Mouse (Mus musculus): ENCODE results near the gene Tspo2. TPM values are rescaled to one million over a fixed set of nuclear protein-coding genes. Genes with fewer than 3 reads are reported as not detected.
"Not testable (repeated sequence)": the region's sequence is repeated elsewhere in the genome, so short reads cannot be mapped to it uniquely, and the experiment has no call there.

The Tspo2 gene
- total RNA-seq (2014; fragmentation: Nextera tagmentation), result 0.26 and 2.5 TPM in 2 replicates
- total RNA-seq (2017), result 0.17 and 0.62 TPM in 2 replicates

DNA sequence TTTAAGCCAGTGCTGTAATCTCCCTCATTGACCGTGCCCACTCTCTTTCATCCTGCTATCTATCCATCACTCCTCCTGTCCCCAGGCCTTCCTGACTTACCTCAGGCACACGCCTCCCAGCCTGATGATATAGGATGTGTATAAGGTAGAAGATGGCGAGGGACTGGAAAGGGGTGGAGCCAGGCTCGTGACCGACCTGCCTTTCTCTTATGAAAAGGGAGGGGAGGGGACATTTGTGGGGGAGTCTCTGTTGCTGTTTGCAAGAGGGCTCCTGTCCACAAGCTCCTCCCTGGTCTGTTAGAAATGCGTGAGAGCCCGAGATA, at the start of gene Tspo2:
TSS of gene Tspo2 (minus strand) at position 170 of the 323 bp plus-strand sequence.
- ATAC-seq (replicated peaks; ENCODE audit: poor library complexity, severe bottlenecking), result no peak

DNA sequence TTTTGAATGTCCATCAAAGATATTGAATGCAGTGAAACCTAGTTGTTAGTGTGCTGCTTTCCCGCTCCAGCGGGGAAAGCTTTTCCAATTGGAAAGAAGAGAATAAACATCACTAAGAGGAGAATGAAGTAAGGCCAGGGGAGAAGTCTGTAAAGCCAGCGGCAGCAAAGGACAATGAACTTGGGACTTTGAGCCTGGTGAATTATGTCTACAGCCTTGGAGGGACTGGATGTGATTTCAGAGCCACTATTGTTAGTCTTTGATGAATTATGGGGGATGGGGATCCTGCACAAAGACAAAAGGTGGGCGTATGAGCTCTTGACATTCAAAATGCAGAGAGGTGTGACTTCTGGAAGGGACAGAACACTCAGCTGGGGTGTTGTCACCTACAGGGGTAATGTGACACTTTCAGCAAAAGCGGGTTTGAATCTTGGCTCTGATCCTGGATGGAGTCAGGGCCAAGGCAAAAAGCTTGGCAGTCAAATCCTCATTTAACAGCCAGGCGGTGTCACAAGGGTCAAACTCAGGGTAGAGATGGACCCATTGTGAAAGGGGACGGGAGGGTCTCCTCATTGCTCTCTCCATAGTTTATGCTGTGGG, 49.6 kb upstream of the Tspo2 start:
- no peak for ATAC-seq (replicated peaks; ENCODE audit: poor library complexity, severe bottlenecking)

DNA sequence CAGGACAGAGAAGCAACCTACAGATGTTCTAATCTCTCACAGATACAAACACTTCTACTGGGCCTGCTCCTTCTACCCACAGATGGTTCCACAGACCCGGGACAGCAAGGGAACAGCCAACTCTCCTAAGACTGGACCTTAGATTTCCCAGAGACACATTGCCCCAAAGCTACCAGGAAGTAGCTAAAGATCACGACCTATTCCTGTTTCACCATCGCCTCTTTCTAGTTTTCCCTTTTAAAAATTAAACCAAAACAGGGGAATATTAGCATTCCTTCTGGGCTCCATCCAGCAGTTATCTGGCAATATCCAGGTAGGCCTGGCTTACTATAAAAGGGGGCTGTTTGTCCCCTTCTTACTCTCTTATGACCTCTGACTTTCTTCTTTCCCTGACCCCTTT, 46.7 kb upstream of the Tspo2 start:
- no peak for ATAC-seq (replicated peaks; ENCODE audit: poor library complexity, severe bottlenecking)

DNA sequence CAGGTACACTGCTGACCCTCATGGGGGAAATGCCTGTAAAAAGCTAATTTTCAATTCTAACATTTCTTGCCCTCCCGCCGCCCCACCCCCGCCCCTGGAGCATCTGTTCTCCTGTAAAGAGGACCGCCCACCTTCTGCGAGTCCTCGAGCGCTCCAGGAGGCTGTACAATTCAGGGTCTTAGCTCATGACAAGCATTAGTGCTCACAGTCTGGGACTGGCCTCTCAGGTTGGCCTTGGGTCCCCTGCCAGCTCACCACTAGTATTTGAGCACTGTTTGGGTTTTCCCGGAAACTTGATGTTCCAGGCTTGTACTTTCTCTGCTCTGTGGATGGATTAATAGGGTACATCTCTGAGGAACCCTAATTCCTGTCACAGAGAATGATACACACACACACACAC, 42.7 kb upstream of the Tspo2 start:
- no peak for ATAC-seq (replicated peaks; ENCODE audit: poor library complexity, severe bottlenecking)

DNA sequence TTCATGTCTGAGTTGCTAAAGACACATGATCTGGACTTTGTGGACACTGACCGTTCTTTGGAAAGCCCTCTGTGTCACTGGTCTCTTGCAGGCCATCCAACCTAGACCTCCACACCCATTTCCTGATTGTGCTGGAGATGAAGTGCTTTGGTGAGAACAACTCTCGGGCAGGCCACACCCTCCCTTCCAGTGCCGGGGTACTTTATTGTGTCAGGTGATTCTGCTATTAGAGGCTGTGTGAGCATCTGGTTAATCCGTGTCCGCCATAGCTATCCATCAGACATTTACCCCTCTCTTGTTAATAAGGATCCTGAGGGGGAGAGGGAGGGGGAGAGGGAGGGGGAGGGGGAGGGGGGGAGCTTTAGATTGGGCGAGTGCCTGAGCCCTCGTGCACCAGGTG, 42.3 kb upstream of the Tspo2 start:
- no peak for ATAC-seq (replicated peaks; ENCODE audit: poor library complexity, severe bottlenecking)

DNA sequence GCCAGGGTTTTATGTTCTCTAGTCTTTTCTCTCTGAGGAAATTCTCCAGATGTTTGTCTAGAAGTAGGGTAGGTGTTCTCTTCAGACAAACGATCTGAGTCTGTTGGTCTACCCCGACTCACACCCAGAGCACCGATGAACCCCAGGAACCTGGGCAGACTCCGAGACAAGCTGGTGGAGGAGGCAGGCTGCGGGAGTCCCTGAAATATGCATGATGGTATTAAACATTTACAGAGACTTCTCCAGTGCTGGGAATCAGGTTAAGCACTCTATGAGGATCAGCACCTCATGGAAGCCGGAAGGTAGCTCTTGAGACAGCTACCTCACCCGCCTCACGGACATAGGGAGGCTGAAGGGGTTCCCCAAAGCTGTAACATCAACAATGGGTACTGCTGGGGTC, 41.3 kb upstream of the Tspo2 start:
- no peak for ATAC-seq (replicated peaks; ENCODE audit: poor library complexity, severe bottlenecking)

DNA sequence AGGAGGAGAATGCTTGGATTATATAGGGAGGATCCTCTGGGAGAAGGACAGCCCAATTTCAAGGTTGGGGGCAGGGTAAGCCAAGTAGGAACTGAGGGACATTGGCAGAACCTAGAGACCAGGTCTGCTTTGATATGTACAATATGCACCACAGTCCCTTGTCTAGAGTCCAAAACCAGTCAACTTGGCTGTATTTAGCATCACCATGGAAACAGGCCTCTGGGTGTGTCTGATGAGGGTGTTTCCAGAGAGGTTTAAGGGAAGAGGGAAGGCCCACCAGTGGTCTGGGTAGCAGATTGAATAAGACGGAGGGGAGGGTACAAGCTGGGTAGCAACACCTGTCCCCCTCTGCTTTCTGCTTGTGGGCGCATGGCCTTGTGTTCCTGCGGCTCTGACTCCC, 38.1 kb upstream of the Tspo2 start:
- no peak for ATAC-seq (replicated peaks; ENCODE audit: poor library complexity, severe bottlenecking)

DNA sequence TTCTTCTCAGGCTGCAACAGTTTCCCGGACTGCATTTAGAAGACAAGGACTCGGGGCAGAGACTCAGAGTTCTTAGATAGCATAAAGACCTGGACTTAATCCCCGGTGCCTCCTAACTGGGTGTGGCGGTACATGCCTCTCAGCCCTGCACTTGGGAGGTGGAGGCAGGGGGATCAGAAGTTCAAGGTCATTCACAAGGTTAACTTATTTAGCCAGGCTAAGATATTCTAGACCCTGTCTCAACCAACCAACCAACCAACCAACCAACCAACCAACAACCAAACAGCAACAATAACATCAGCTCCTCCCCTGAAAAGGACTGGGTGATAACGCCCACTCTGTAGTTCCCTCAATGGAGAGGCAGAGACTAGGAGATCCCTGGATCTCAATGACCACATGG, 32.9 kb upstream of the Tspo2 start:
- ATAC-seq (replicated peaks; ENCODE audit: poor library complexity, severe bottlenecking), result no peak

DNA sequence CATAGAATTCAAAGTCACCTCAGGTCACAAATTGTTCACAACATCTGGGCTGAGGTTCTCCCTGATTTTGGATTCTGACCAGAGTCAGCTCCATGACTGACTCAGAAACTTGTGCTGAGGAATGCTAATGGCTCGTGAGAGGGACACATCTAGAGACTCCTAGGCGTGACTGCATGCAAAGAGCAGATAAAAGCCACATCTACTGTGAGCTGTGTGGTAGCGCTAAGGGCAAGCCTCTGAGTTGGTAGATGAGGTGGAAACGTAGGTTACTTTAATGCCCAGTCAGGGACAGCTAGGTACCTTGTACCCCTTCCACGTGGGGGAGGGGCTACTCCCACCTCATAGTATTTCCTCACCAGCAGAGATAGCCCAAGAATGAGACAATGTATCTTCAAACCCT, 32.4 kb upstream of the Tspo2 start:
- no peak for ATAC-seq (replicated peaks; ENCODE audit: poor library complexity, severe bottlenecking)

DNA sequence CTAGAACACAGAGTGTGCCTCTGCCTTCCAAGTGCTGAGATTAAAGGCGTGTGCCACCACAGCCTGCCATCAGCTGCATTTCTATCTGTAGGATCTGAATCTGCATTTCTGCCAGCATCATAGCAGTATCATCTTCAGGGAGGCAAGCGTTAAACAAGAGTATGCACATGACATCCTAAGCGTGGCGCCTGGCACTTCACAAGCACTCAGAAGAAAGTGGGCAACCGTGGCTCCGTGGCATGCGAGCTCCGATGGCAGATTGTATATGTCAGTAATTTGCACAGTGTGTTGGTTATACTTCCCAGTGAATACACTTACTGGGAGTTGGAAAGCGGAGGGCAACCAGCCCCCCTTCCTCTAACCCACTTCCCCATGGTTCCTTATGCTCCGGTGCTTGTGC, 28.6 kb upstream of the Tspo2 start:
- ATAC-seq (replicated peaks; ENCODE audit: poor library complexity, severe bottlenecking), result no peak

DNA sequence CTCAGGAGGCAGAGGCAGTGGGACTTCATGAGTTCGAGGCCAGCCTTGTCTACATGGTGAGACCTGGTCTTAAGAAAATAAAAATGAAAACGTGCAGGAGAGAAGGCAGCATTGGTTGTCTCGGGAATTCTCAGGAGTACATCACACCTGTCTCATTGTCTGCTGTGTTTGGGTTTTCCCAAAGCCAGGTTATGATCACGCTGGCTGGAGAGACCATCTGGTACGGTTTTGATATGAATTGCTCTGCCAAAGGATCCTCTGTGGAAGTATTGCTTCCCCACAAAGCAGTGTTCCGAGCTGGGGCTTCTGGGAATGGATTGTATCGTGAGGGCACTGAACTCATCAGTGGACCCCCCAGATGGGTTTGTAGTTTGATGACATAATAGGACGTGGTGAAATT, 24.1 kb upstream of the Tspo2 start:
- ATAC-seq (replicated peaks; ENCODE audit: poor library complexity, severe bottlenecking), result no peak

DNA sequence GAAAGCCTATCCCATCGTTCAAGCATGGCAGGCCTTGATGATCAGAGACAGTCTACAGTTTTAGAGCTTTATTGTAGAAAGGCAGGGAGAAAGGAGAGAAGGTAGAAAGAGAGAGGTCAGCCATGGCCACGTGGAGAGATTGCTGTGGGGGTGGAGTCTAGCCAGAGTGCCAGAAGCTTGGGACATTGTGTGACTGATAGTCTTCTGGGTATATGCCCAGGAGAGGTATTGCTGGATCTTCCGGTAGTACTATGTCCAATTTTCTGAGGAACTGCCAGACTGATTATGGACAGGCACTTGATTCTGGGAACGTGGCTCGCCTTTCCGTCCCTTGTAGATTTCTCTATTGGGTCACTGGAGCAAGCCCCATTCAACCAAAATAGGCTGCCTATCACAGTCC, 23.0 kb upstream of the Tspo2 start:
- ATAC-seq (replicated peaks; ENCODE audit: poor library complexity, severe bottlenecking), result not testable (repeated sequence)

DNA sequence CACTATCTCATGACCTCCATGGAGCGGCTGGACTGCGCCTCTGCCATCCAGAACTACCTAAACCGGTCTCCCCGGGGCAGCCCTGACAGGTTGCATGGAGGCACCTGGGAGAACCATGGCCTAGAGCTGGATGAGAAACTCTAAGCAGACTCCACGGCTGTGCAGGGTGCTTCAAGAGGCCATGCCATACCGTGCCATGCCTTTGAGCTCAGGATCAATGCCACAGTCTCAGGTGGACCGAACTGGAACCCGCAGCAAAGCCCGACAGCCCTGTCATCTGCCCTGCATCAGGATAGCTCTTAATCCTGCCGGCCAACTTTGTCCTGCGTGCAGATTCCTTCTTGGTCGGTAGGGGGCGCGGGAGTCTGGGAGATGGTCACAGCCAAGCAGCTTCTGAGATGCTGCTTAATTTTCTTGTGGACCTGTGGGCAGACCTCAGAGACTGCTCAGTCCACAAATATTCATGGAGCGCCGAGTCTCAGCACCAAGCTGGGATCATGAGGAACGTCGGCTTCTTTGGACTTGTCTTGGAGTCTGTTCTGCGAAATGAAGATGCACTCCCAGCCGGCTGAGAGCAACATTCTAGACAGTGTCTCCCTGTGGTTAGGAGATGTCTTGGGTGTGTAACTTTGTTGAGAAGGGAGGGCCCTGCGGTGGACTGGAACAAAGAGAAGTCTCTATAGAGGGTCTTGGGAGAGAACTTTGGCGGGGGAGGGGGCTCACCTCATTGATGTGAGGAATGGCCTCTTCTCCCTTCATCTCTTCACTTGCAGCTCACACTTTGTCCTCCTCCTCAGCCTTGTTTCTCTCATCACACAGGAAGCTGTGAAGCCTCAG, 16.3 kb upstream of the Tspo2 start:
- ATAC-seq (replicated peaks; ENCODE audit: poor library complexity, severe bottlenecking), result peak; percentile 87

DNA sequence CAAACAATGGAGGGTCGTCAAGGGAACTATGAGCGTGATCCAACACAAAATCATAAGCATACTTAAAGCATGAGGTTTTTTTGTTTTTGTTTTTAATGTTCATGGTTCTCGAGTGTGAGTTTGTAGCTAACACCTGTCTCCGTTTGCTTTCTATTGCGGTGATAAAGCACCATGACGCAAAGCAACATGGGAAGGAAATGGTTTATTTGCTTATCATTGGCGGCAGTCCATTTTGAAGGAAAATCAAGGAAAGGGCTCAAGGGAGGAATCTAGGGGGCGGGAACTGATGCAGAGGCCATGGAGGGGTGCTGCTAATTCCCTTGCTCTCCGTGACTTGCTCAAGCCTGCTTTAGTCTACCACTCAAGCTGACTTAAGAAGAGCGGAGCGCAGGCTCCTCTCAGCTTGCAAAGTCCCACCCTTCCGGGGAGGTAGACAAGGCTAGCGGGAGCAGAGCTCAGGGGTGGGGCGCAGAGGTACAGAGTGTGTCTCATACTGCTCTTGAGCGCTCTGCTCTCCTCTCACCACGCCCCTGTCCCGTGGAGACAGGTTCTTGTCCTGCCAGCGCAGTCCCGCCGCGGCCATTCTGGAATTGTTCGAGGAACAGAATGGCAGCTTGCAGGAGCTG, 15.6 kb upstream of the Tspo2 start:
- no peak for ATAC-seq (replicated peaks; ENCODE audit: poor library complexity, severe bottlenecking)

DNA sequence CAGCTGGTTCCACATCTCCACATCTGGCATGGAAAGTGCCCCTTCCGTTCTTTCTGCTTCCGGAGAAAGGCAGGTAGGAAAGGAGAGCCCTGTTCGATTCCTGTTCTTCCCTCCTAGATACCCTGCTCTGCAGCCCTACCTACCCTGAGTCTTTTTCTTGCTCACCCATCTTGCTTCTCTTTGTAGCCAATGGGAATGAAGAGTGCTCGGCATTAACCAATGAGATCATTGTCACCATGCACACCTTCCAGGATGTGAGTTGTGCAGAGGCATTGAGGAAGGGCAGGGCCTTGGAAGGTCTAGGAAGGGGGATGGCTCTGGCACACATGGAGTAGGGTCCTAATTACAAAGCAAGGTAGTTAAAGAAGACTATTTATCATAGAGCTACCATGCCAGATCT, 12.1 kb upstream of the Tspo2 start:
- ATAC-seq (replicated peaks; ENCODE audit: poor library complexity, severe bottlenecking), result no peak

DNA sequence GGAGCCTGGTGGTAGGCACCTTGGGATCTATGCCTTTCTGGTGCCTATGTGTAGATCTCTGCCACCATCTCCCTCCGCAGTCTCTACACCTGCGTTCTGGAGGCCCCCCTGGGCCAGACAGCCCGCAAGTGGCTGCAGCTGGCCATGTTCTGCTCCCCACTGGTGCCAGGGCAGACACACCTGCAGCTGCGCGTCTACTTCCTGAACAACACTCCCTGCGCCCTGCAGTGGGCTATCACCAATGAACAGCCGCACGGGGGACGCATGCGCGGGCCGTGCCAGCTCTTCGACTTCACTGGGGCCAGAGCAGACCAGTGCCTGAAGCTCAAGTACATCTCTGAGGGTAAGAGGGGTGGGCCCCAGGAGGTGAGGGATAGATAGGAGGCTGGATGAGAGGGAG, 10.8 kb upstream of the Tspo2 start:
- ATAC-seq (replicated peaks; ENCODE audit: poor library complexity, severe bottlenecking), result peak; percentile 12; the same call in 1 of the 2 replicates

DNA sequence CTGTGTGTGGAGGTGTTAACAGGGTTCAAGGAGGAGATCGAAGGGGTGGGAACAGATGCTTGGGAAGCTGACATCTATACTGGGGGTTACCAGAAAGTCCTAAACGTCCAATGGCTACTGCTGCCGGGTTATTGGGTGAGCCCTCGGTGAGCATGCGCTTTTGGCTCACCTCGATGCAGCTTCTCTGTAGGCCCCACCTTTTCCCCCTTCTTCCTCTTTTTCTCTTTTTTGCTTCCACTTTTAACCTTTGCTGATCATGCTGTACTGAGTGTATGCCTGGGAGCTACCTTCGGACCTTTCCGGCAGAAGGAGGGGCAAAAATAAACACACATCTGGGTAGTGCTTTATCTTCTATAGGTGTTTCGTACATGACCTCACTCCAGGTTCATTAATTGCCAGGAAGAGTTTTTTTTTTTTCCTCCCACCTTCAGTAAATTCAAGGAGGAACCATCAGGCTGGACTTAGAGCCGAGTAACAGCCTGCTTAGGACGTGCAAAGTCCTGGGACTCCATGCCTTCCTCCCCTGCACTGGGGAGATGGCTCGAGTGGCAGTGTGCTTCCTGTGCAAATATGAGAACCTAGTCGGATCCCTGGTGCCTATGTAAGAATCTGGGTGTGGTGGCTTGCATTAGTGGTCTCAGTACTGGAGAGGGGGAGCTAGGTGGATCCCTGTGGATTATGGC, 6.8 kb upstream of the Tspo2 start:
- ATAC-seq (replicated peaks; ENCODE audit: poor library complexity, severe bottlenecking), result peak; percentile 66

DNA sequence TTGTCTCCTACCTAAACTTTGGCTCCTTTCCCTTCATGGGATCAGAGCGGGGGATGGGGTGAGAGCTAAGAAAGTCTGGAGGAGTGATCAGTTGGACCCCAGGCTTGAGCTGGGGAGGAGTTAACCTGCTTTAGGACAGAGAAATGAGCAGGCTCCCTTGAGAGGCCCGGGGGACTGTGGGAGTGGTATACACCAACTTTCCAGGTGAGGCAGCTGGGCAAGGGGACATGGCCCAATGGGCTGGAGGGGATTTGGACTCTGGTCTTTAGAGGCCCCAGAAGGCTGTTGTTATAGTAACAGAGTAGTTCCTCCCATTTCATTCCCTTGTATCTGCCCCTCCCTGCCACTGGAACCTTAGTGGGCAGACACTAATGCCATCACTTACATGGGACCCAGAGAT, 4.6 kb upstream of the Tspo2 start:
- ATAC-seq (replicated peaks; ENCODE audit: poor library complexity, severe bottlenecking), result no peak

DNA sequence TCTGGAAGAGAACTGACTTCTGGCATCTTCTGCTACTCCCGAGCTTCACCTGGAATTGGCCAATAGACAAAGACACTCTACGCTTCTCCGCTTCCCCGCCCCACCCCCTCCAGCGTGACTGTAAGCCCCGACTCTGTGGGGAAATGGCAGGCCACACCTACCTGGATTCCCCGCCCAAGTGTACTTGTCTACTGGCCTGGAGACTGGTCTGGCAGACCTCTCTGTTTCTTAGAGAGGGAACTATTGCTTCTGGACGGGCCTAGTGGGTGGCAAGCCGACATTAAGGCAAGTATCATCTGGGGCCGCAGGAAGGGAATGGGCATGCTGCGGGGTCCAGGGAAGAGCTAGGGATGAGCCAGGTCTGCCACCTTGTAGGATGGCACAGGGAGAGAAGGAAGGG, 3.4 kb upstream of the Tspo2 start, which contains the start of gene Unc5cl:
TSS of gene Unc5cl (plus strand) at position 214 of the 400 bp plus-strand sequence.
- ATAC-seq (replicated peaks; ENCODE audit: poor library complexity, severe bottlenecking), result no peak

DNA sequence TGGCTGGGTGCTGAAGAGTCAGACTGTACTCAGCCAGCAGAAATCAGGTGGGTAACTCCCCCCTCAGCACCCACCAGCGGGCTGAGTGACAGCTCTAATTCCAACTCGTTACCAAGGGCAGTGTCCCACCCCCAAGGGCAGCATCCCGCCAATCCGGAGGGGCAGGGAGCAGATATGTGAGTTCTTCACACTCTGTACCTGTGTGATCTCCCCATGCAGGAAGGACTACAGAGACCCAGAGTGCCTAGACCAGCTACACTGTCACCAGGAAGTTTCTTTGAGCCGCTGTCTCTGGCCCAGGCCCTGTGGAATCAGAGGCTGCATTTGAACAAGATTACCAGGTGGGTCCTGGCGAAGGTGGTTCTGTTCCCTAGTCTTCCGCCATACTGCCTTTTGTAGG, 2.9 kb upstream of the Tspo2 start:
- ATAC-seq (replicated peaks; ENCODE audit: poor library complexity, severe bottlenecking), result no peak

DNA sequence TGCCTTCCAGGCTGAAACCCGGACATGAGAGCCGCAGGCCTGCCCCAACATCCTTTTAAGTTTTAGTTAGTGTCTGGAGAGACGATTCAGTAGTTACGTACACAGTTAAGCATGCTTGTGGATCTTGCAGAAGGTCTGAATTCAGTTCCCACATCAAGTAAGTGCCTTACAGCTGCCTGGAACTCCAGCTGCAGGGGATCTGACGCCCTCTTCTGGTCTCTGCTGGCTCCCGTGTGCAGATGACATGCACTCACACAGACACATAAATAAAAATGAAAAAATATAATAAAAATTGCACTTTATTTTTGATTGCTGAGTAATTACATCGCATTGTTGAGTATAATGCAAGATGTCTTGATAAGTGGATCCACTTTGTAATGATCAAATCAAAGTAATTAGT, 2.2 kb upstream of the Tspo2 start:
- no peak for ATAC-seq (replicated peaks; ENCODE audit: poor library complexity, severe bottlenecking)
